Mouse (Mus musculus): ENCODE data around the gene Sh3bp5. TPM values are rescaled to one million over a fixed set of nuclear protein-coding genes. Genes with fewer than 3 reads are reported as not detected.

Sh3bp5 gene
- polyA plus RNA-seq, 1 experiment from 2014 or later, result 10.7 TPM

GRCm38 (mm10) chr14:31388086-31388872 is 47.6 kb downstream of the Sh3bp5 start:
- Histone ChIP-seq H3K4me1 (replicated peaks; ENCODE audit: control insufficient read depth, insufficient read depth, low read length) (peaks cover 13% of the 10 kb centered on the region; the same call in 1 of the 2 replicates), H3K9ac (ENCODE audit: low read length) (no peak overlapping the region), H3K27me3 (replicated peaks; ENCODE audit: control insufficient read depth, insufficient read depth, low read length) (no peaks in the 10 kb centered on the region), H3K36me3 (ENCODE audit: control insufficient read depth, insufficient read depth, low read length) (no peaks in the 10 kb centered on the region), H3K27ac (ENCODE audit: low read depth) (no peak overlapping the region), H3K4me3 (ENCODE audit: low read depth, low read length) (no peak overlapping the region), H3K9me3 (ENCODE audit: control insufficient read depth, low read length) (no peaks in the 10 kb centered on the region), H3K4me2 (ENCODE audit: low read length) (no peak overlapping the region)
- WGBS, result 72% methylated on average over 13 of the region's 13 CpGs
- no peak for DNase-seq (ENCODE audit: low spot score)
- no peak for ATAC-seq (replicated peaks; ENCODE audit: low FRiP score, low TSS enrichment, low read depth)

GRCm38 (mm10) chr14:31387301-31387981 is 48.4 kb downstream of the Sh3bp5 start:
- Histone ChIP-seq H3K36me3 (ENCODE audit: control insufficient read depth, insufficient read depth, low read length) (no peaks in the 10 kb centered on the region), H3K27ac (ENCODE audit: low read depth) (no peak overlapping the region), H3K4me2 (ENCODE audit: low read length) (no peak overlapping the region), H3K9ac (ENCODE audit: low read length) (no peak overlapping the region), H3K4me3 (ENCODE audit: low read depth, low read length) (no peak overlapping the region), H3K4me1 (replicated peaks; ENCODE audit: control insufficient read depth, insufficient read depth, low read length) (peaks cover 13% of the 10 kb centered on the region; the same call in 1 of the 2 replicates), H3K27me3 (replicated peaks; ENCODE audit: control insufficient read depth, insufficient read depth, low read length) (no peaks in the 10 kb centered on the region), H3K9me3 (ENCODE audit: control insufficient read depth, low read length) (no peaks in the 10 kb centered on the region)
- WGBS, result 82% methylated on average over 11 of the region's 11 CpGs
- DNase-seq (ENCODE audit: low spot score) (no peak), ATAC-seq (replicated peaks; ENCODE audit: low FRiP score, low TSS enrichment, low read depth) (no peak)

GRCm38 (mm10) chr14:31385977-31386697 is 49.7 kb downstream of the Sh3bp5 start:
- no peaks in the 10 kb centered on the region for H3K36me3 ChIP-seq (ENCODE audit: control insufficient read depth, insufficient read depth, low read length)
- peaks cover 13% of the 10 kb centered on the region; the same call in 1 of the 2 replicates for H3K4me1 ChIP-seq (replicated peaks; ENCODE audit: control insufficient read depth, insufficient read depth, low read length)
- no peak overlapping the region for H3K4me2 ChIP-seq (ENCODE audit: low read length)
- no peak overlapping the region for H3K9ac ChIP-seq (ENCODE audit: low read length)
- H3K27me3 ChIP-seq (replicated peaks; ENCODE audit: control insufficient read depth, insufficient read depth, low read length), result no peaks in the 10 kb centered on the region
- ATAC-seq (replicated peaks; ENCODE audit: low FRiP score, low TSS enrichment, low read depth) (peak; percentile 74), DNase-seq (ENCODE audit: low spot score) (peak; percentile 86)
- no peak overlapping the region for H3K4me3 ChIP-seq (ENCODE audit: low read depth, low read length)
- 45% methylated on average over 13 of the region's 13 CpGs for WGBS
- H3K9me3 ChIP-seq (ENCODE audit: control insufficient read depth, low read length), result no peaks in the 10 kb centered on the region
- no peak overlapping the region for H3K27ac ChIP-seq (ENCODE audit: low read depth)

- Histone ChIP-seq H3K4me3 (ENCODE audit: low read depth, low read length) (no peak overlapping the region), H3K9ac (ENCODE audit: low read length) (no peak overlapping the region), H3K9me3 (ENCODE audit: control insufficient read depth, low read length) (no peaks in the 10 kb centered on the region), H3K27me3 (replicated peaks; ENCODE audit: control insufficient read depth, insufficient read depth, low read length) (no peaks in the 10 kb centered on the region), H3K36me3 (ENCODE audit: control insufficient read depth, insufficient read depth, low read length) (no peaks in the 10 kb centered on the region), H3K4me1 (replicated peaks; ENCODE audit: control insufficient read depth, insufficient read depth, low read length) (peaks cover 13% of the 10 kb centered on the region; the same call in 1 of the 2 replicates), H3K4me2 (ENCODE audit: low read length) (no peak overlapping the region), H3K27ac (ENCODE audit: low read depth) (peak overlapping the region; percentile 35; the same call in 1 of the 2 replicates)
- DNase-seq (ENCODE audit: low spot score) (no peak), ATAC-seq (replicated peaks; ENCODE audit: low FRiP score, low TSS enrichment, low read depth) (no peak)
- WGBS, result 85% methylated on average over 5 of the region's 5 CpGs
Measured at GRCm38 (mm10) chr14:31385406-31385805, 50.5 kb downstream of the Sh3bp5 start.

GRCm38 (mm10) chr14:31384366-31385323 is 51.2 kb downstream of the Sh3bp5 start:
- ATAC-seq (replicated peaks; ENCODE audit: low FRiP score, low TSS enrichment, low read depth) (no peak), DNase-seq (ENCODE audit: low spot score) (no peak)

GRCm38 (mm10) chr14:31383470-31384050 is 52.3 kb downstream of the Sh3bp5 start:
- H3K4me1 ChIP-seq (replicated peaks; ENCODE audit: control insufficient read depth, insufficient read depth, low read length), result peaks cover 13% of the 10 kb centered on the region; the same call in 1 of the 2 replicates
- no peak for DNase-seq (ENCODE audit: low spot score)
- no peak overlapping the region for H3K27ac ChIP-seq (ENCODE audit: low read depth)
- H3K27me3 ChIP-seq (replicated peaks; ENCODE audit: control insufficient read depth, insufficient read depth, low read length), result no peaks in the 10 kb centered on the region
- no peak overlapping the region for H3K4me2 ChIP-seq (ENCODE audit: low read length)
- 0 out of 2 replicates have a peak, but pooled peaks cover 9% of the 10 kb centered on the region for H3K36me3 ChIP-seq (ENCODE audit: control insufficient read depth, insufficient read depth, low read length)
- 90% methylated on average over 11 of the region's 11 CpGs for WGBS
- no peak for ATAC-seq (replicated peaks; ENCODE audit: low FRiP score, low TSS enrichment, low read depth)
- H3K4me3 ChIP-seq (ENCODE audit: low read depth, low read length), result no peak overlapping the region
- H3K9ac ChIP-seq (ENCODE audit: low read length), result no peak overlapping the region
- H3K9me3 ChIP-seq (ENCODE audit: control insufficient read depth, low read length), result no peaks in the 10 kb centered on the region

More at GRCm38 (mm10) chr14:31384366-31385323, 51.2 kb downstream of the Sh3bp5 start:
- WGBS, result 63% methylated on average over 13 of the region's 13 CpGs
- Histone ChIP-seq H3K27me3 (replicated peaks; ENCODE audit: control insufficient read depth, insufficient read depth, low read length) (no peaks in the 10 kb centered on the region), H3K4me1 (replicated peaks; ENCODE audit: control insufficient read depth, insufficient read depth, low read length) (peaks cover 13% of the 10 kb centered on the region; the same call in 1 of the 2 replicates), H3K4me2 (ENCODE audit: low read length) (no peak overlapping the region), H3K4me3 (ENCODE audit: low read depth, low read length) (no peak overlapping the region), H3K9me3 (ENCODE audit: control insufficient read depth, low read length) (no peaks in the 10 kb centered on the region), H3K36me3 (ENCODE audit: control insufficient read depth, insufficient read depth, low read length) (no peaks in the 10 kb centered on the region), H3K27ac (ENCODE audit: low read depth) (peak overlapping the region; percentile 43; the same call in 1 of the 2 replicates), H3K9ac (ENCODE audit: low read length) (no peak overlapping the region)

GRCm38 (mm10) chr14:31382276-31382675 is 53.6 kb downstream of the Sh3bp5 start:
- H3K36me3 ChIP-seq (ENCODE audit: control insufficient read depth, insufficient read depth, low read length), result peaks cover 21% of the 10 kb centered on the region
- H3K9ac ChIP-seq (ENCODE audit: low read length), result no peak overlapping the region
- no peak for ATAC-seq (replicated peaks; ENCODE audit: low FRiP score, low TSS enrichment, low read depth)
- H3K4me2 ChIP-seq (ENCODE audit: low read length), result no peak overlapping the region
- no peak for DNase-seq (ENCODE audit: low spot score)
- H3K4me1 ChIP-seq (replicated peaks; ENCODE audit: control insufficient read depth, insufficient read depth, low read length), result peaks cover 13% of the 10 kb centered on the region; the same call in 1 of the 2 replicates
- H3K9me3 ChIP-seq (ENCODE audit: control insufficient read depth, low read length), result no peaks in the 10 kb centered on the region
- no peak overlapping the region for H3K4me3 ChIP-seq (ENCODE audit: low read depth, low read length)
- no peaks in the 10 kb centered on the region for H3K27me3 ChIP-seq (replicated peaks; ENCODE audit: control insufficient read depth, insufficient read depth, low read length)
- 87% methylated on average over 8 of the region's 8 CpGs for WGBS
- H3K27ac ChIP-seq (ENCODE audit: low read depth), result no peak overlapping the region

Data from intestine, embryonic 14.5 days (tissue).